Mouse (Mus musculus) layer of hippocampus, postnatal 25 days (tissue): Measurements from ENCODE around the gene Tecpr1. TPM values are rescaled to one million over a fixed set of nuclear protein-coding genes. Genes with fewer than 3 reads are reported as not detected.

Experiments used
- DNase-seq, 2 experiments: peaks; one replicate each; pipeline ENCODE4 v3.0.0; 2022; ENCODE audit warnings: mixed read lengths in 2 of 2, low spot score in 1 of 2; ENCODE audit errors: extremely low spot score in 1 of 2
- total RNA-seq, 2 experiments: library from RNA; stranded (reverse); gene quantifications; 2 replicates each; pipeline ENCODE4 v1.2.3; 2021

The Tecpr1 gene
- total RNA-seq, 2 experiments from 2014 or later = 92.5 to 109 TPM

- no peak for DNase-seq
These were observed 40.2 kb downstream of the Tecpr1 start for GRCm38 (mm10) chr5:144183248-144183559.

- DNase-seq = no peak
These were observed 40.7 kb downstream of the Tecpr1 start for GRCm38 (mm10) chr5:144182542-144183247.

GRCm38 (mm10) chr5:144181249-144181648 is 42.2 kb downstream of the Tecpr1 start:
- DNase-seq = no peak

- no peak for DNase-seq
These were observed 45.2 kb downstream of the Tecpr1 start for GRCm38 (mm10) chr5:144178216-144178615.

- no peak for DNase-seq
These were observed 49.8 kb downstream of the Tecpr1 start for GRCm38 (mm10) chr5:144173648-144174047.

GRCm38 (mm10) chr5:144169275-144169975 is 54.0 kb downstream of the Tecpr1 start:
- DNase-seq = no peak

- DNase-seq = no peak
These were observed 57.7 kb downstream of the Tecpr1 start for GRCm38 (mm10) chr5:144165756-144166155.

- DNase-seq = no peak
These were observed 60.5 kb downstream of the Tecpr1 start for GRCm38 (mm10) chr5:144162813-144163517.

GRCm38 (mm10) chr5:144162080-144162812 is 61.2 kb downstream of the Tecpr1 start:
- DNase-seq = no peak

- DNase-seq = no peak
These were observed 64.3 kb downstream of the Tecpr1 start for GRCm38 (mm10) chr5:144159137-144159536.

- peak in 1 of 2 experiments; percentile 46 for DNase-seq
These were observed 64.8 kb downstream of the Tecpr1 start for GRCm38 (mm10) chr5:144158604-144159003.

- peak in 1 of 2 experiments; percentile 73 for DNase-seq
These were observed 68.9 kb downstream of the Tecpr1 start for GRCm38 (mm10) chr5:144154528-144154927.

- no peak for DNase-seq
These were observed 72.1 kb downstream of the Tecpr1 start for GRCm38 (mm10) chr5:144151270-144151669.

GRCm38 (mm10) chr5:144149530-144149929 is 73.9 kb downstream of the Tecpr1 start:
- no peak for DNase-seq

- DNase-seq = no peak
These were observed 76.5 kb downstream of the Tecpr1 start for GRCm38 (mm10) chr5:144146898-144147297.

Other genes starting within 250 kb of the Tecpr1 start
- 10 to 100 TPM; 35.2 to 38.2 TPM for gene Ccz1, start 208.7 kb downstream of the Tecpr1 start, total RNA-seq
- not detected for gene Ocm, start 196.9 kb downstream of the Tecpr1 start, total RNA-seq
- gene Lmtk2, start 123.2 kb downstream of the Tecpr1 start, total RNA-seq = 10 to 100 TPM; 92.3 to 94.2 TPM
- gene Bhlha15, start 33.3 kb downstream of the Tecpr1 start, total RNA-seq = under 1 TPM; 0.17 to 0.26 TPM
- 10 to 100 TPM; 69.3 to 70.2 TPM for gene Bri3, start 20.8 kb upstream of the Tecpr1 start, total RNA-seq
- gene Baiap2l1, start 134.5 kb upstream of the Tecpr1 start, total RNA-seq = under 1 TPM; 0.42 to 0.49 TPM